Mouse (Mus musculus) layer of hippocampus, adult 9-10 months (tissue): ENCODE measurements at regions not wholly inside any gene's neighbourhood (a gene's known extent, or its start where the extent isn't known, plus 50 kb on each side); places are given as distances from the start of the nearest gene placed in this dataset.

Experiments
- DNase-seq: peaks from one replicate; pipeline ENCODE4 v3.0.0; 2022; ENCODE audit warnings: low spot score

DNA sequence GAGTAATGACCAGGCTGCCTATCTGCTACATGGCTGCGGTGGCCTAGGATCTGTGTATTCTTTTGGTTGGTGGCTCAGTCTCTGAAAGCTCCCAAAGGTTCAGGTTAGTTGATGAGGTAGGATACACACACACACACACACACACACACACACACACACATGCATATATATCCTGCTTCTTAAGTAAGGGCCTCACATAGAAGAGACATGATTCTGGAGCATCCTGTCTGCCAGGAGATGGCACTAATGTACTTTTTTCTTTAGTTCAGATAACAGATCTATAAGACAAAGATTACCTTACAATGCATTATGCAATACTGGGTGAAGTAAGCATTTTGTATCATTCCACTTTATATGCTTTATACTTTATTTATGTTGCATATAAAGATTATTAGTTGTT lies 149.8 kb downstream of the Ankrd7 start:
- peak; percentile 7 for DNase-seq

GRCm38 (mm10) chr6:19018166-19018769 lies 152.2 kb downstream of the Ankrd7 start:
- DNase-seq, result no peak

GRCm38 (mm10) chr6:19034268-19034667 lies 168.2 kb downstream of the Ankrd7 start:
- no peak for DNase-seq
